Mouse (Mus musculus) urinary bladder, adult 2 months (tissue): ENCODE results near the gene Alk. TPM values are rescaled to one million over a fixed set of nuclear protein-coding genes. Genes with fewer than 3 reads are reported as not detected.
"Not testable (repeated sequence)": the region's sequence is repeated elsewhere in the genome, so short reads cannot be mapped to it uniquely, and the experiment has no call there.

Experiments used
- DNase-seq: peaks from one replicate; pipeline ENCODE4 v3.0.0; 2022; ENCODE audit warnings: low spot score
- polyA plus RNA-seq: library from polyadenylated mRNA; depleted of rRNA; stranded (reverse); fragments of >200 nt; gene quantifications from 2 replicates; pipeline ENCODE4 v1.2.3, GENCODE M21; 2012

The Alk gene
- polyA plus RNA-seq, 1 experiment, result 0.01 TPM

- no peak for DNase-seq
Observed at GRCm38 (mm10) chr17:72528481-72528880, 75.9 kb downstream of the Alk start.

GRCm38 (mm10) chr17:72527481-72527880 is 76.9 kb downstream of the Alk start:
- no peak for DNase-seq

- DNase-seq, result no peak
Observed at GRCm38 (mm10) chr17:72526356-72526755, 78.1 kb downstream of the Alk start.

- no peak for DNase-seq
Observed at GRCm38 (mm10) chr17:72524839-72525238, 79.6 kb downstream of the Alk start.

- DNase-seq, result no peak
Observed at GRCm38 (mm10) chr17:72523006-72523405, 81.4 kb downstream of the Alk start.

GRCm38 (mm10) chr17:72522381-72522780 is 82.0 kb downstream of the Alk start:
- no peak for DNase-seq

GRCm38 (mm10) chr17:72521353-72521752 is 83.1 kb downstream of the Alk start:
- no peak for DNase-seq

GRCm38 (mm10) chr17:72510746-72511145 is 93.7 kb downstream of the Alk start:
- DNase-seq, result no peak

- DNase-seq, result no peak
Observed at GRCm38 (mm10) chr17:72508678-72509394, 95.6 kb downstream of the Alk start.

- DNase-seq, result no peak
Observed at GRCm38 (mm10) chr17:72505213-72505612, 99.2 kb downstream of the Alk start.

GRCm38 (mm10) chr17:72504581-72504980 is 99.8 kb downstream of the Alk start:
- DNase-seq, result no peak

- no peak for DNase-seq
Observed at GRCm38 (mm10) chr17:72495395-72495794, 109.0 kb downstream of the Alk start.

GRCm38 (mm10) chr17:72485623-72486022 is 118.8 kb downstream of the Alk start:
- no peak for DNase-seq

GRCm38 (mm10) chr17:72479260-72479659 is 125.2 kb downstream of the Alk start:
- DNase-seq, result not testable (repeated sequence)

GRCm38 (mm10) chr17:72477889-72478405 is 126.5 kb downstream of the Alk start:
- DNase-seq, result no peak

GRCm38 (mm10) chr17:72476956-72477355 is 127.5 kb downstream of the Alk start:
- no peak for DNase-seq

- no peak for DNase-seq
Observed at GRCm38 (mm10) chr17:72474166-72474565, 130.3 kb downstream of the Alk start.

GRCm38 (mm10) chr17:72448477-72448876 is 155.9 kb downstream of the Alk start:
- DNase-seq, result no peak

- DNase-seq, result no peak
Observed at GRCm38 (mm10) chr17:72445204-72446177, 158.9 kb downstream of the Alk start.

GRCm38 (mm10) chr17:72417451-72417850 is 187.0 kb downstream of the Alk start:
- no peak for DNase-seq

- no peak for DNase-seq
Observed at GRCm38 (mm10) chr17:72414676-72415075, 189.8 kb downstream of the Alk start.

GRCm38 (mm10) chr17:72404813-72405212 is 199.6 kb downstream of the Alk start:
- no peak for DNase-seq

- DNase-seq, result no peak
Observed at GRCm38 (mm10) chr17:72401861-72402260, 202.6 kb downstream of the Alk start.
